Mouse (Mus musculus) ES-CJ7 (cell line): ENCODE results near the gene Fos.

Source experiments
- DNase-seq: peaks from one replicate; pipeline ENCODE4 v3.0.0; 2011; ENCODE audit warnings: low read depth, low spot score

The Fos gene

GRCm38 (mm10) chr12:85487545-85488141 lies 14.0 kb downstream of the Fos start:
- peak; percentile 86 for DNase-seq

DNA sequence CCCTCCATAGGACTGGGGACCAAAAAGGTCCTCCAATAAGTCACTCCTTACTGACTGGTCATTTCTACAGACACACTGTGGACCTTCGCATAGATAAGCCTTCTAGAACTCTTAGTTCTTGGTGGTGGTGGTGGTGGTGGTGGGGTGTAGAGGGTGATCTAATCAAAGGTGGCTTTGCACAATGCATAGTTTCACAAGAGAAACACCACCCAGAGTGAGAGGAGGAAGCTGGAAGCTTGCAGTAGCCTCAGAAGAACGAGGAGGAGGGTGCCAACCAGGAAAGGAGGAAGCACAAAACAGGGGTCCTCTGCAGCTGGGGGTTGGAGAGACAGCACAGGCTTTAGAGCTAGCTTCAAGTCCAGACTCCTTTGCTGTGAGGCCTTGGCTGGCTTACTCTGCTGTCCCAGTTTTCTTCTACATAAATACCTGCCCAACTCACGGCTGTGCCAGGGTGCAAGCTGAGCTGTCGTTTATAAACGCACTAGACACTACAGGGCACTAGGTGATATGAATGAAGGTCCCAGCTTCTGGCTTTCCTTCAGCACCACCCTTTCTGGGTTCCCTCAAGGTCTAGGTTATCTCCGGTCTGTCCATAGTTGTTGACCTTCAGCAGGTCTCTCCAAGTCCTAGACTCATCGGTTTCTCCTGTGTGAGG lies 15.7 kb downstream of the Fos start:
- DNase-seq = no peak

- DNase-seq = no peak
These were observed 16.6 kb downstream of the Fos start for GRCm38 (mm10) chr12:85490096-85490820.

DNA sequence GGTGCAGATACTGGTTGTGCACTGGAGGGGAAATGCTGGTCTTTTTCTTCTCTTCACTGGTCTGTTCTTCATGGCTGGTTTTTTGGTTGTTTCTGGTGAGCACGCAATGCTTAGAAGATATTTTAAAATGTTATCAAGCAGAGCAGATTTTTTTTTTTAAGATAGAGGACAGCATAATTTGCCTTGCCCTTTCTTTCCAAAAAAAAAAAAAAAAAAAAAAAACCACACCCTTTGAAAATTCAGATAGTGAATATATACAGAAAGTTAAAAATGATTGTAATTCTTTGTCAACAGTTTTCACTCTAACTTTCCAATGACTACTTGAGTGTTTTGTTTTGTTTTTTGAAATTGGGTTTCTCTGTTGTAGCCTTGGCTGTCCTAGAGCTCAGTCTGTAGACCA lies 17.3 kb downstream of the Fos start:
- no peak for DNase-seq

- DNase-seq = peak; percentile 88
These were observed 18.5 kb downstream of the Fos start for GRCm38 (mm10) chr12:85492084-85492645.

GRCm38 (mm10) chr12:85496336-85496735 lies 22.6 kb downstream of the Fos start:
- no peak for DNase-seq

DNA sequence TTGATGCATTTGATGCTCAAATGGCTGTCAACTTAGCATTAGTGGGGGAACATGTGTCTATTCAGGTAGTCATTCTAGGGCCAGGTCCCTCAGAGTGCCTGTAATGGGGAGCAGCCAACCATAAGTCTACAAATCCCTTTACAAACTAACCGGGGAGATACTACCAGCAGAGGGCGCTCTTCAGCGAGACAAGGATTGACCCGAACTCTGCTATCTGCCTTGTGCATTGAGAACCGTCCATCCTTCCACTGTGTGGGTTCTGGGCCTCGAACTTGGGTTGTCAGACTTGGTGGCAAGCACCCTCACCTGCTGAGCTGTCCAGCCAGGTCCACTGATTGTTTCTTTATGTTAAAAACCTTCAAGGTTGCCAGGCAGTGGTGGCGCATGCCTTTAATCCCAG lies 23.1 kb downstream of the Fos start:
- peak; percentile 87 for DNase-seq

DNA sequence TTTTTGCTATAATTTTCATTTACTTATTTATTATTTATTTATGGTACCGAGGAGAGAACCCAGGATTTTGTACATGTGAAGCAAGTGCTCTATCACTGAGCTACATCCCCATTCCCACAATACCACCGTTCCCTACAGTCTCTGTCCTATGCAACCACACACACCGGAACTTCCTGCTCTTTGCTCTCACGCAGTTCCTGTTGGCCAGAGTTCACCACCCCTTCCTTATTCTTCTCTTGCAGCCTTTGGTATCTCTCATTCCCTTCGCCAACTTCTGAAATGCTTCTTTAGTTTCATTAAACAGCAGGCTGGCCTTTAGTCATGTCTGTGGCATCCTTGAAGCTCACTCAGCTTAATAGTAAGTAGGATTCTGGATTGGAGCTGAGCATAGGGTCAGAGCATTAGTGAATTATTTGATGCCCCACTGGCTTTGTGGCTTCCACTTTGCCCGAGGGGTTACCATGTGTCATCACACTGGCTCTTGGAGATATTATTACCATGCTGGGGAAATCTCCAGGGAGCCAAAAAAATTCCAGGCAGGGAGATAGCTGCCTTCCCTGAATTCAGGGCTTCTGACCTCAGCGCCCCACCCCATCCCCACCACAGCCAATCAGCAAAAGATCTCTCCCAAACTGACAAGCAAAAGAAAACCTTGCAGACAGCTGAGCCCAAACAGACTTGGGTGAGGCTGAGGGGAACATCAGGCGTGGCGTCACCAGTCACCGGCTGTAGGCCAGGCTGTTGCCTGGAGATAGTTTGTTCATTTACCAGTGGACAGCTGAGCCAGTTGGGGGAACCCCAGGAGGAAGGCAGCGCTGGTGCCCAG lies 23.8 kb downstream of the Fos start:
- DNase-seq = no peak

DNA sequence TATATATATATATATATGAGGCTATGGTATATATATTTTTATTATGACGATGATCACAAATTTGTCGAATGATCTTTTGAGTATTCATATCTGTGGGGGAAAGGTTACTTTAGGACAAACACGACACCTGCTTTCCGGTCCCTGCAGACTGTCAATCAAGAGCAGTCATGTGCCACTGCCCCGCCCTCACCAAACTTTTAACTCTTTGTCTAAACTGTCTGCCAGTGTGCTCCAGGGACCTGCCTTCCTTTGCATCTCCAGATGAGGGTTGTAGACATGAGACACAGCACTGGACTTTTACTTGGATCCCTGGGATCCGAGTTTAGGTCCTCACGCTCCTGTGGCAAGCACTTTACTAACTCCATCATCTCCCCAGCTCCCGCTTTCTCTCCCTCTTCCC lies 25.3 kb downstream of the Fos start:
- DNase-seq = no peak

GRCm38 (mm10) chr12:85502682-85503081 lies 29.0 kb downstream of the Fos start:
- DNase-seq = no peak

- no peak for DNase-seq
These were observed 34.5 kb downstream of the Fos start for GRCm38 (mm10) chr12:85508235-85508634.

DNA sequence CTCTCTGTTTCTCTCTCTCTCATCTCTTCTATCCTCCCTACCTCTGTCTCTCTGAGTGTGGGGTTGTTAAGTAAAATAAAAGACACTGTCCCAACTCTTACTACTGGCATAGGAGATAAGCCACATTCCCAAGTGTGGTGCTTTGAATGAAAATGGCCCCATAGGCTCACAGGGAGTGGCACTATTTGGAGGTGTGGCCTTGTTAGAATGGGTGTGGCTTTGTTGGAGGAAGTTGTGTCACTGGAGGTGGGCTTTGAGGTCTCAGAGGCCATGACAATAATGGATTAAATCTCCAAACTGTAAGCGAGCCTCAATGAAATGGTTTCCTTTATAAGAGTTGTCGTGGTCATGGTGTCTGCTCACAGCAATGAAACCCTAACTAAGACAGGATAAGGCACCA lies 36.3 kb downstream of the Fos start:
- DNase-seq = peak; percentile 54

DNA sequence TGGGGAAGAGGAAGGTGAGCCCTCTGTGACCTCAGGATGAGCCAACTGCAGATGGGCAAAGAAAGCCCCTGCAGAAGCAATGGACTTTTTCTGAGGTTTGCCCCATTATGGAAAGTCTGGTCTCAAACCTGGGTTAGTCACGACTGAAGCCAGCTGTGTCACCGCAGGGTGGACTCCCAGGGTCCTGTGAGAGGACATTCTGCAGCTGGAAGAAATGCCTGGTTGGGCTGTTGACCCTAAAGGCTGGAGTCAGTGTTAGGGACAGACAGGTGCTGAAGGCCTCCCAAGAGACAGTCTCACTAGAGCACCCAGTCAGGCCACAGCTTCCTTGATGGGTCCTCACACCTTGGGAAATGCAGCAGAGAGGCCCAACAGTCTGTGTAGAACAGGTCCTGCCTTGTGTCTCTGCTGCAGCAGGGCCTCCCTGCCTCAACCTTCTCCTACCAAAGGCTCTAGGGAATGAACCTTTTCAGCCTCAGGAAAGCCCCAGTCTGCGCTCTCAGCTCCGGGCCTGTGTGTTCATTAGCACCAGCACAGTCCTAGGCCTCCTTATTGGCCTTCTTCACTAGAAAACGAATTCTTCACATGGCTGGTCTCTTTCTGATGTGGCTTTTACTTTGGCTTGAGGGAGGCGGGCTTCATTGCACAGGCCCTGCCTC lies 40.2 kb downstream of the Fos start:
- no peak for DNase-seq

DNA sequence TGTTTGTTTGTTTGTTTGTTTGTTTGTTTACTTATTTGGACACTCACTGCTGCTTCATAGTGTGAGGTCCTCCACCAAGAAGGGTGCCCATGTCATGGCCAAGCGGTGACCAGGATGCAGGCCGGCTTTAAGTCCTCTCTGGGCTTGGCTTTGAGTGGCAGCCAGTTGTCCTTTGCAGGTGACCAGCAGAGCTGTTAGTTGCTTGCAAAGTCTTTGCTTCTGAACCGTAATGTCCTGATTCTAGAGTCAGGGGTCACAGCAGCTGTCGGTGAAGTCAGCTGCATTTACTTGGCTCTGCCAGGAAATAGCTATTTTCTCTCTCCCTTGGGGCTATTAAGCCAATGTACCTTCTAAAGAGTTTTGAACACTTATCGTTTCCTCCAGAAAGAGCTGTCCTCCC lies 41.3 kb downstream of the Fos start:
- no peak for DNase-seq

DNA sequence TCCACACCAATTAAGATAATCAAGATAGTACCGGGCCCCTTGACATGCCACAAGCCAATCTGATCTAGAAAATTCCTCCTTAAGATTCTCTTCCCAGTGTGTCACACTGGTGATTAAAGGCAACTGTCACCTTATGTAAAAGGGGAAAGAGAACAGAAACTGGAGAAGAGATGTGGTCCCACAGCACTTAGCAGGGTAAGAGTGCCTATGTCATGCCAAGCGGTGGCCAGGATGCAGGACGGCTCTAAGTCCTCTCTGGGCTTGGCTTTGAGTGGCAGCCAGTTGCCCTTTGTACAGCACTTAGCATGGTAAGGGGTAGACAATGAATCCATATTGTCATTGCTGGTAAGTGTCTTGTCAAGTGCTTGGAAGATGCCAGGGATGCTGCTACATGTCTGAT lies 42.2 kb downstream of the Fos start:
- DNase-seq = no peak

- DNase-seq = no peak
These were observed 43.6 kb downstream of the Fos start for GRCm38 (mm10) chr12:85517339-85517738.

- DNase-seq = no peak
These were observed 44.3 kb downstream of the Fos start for GRCm38 (mm10) chr12:85518009-85518408.

- DNase-seq = no peak
These were observed 45.9 kb downstream of the Fos start for GRCm38 (mm10) chr12:85519553-85519952.

GRCm38 (mm10) chr12:85521101-85521500 lies 47.4 kb downstream of the Fos start:
- no peak for DNase-seq

DNA sequence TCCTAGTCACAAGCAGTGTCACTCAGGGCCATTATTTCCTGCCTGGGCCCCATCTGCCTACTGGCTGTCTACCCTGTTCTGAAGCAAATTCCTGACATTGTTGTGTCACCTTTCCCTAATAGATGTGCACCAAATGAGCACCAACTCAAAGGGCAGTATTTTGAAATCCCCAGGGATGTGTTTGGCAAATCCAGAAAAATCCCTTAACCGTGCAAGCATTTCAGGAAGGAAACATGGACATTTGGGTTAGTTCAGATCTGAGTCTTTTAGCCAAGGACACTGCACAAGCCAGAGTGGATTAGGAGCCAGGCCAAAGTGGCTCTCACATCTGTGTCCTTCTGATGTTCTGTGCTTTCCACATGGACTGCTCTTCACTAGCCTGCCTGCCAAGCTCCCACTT lies 48.0 kb downstream of the Fos start:
- no peak for DNase-seq

GRCm38 (mm10) chr12:85522631-85523388 lies 49.1 kb downstream of the Fos start:
- DNase-seq = no peak
